Mouse (Mus musculus) monocyte, adult 5-6 weeks (primary cell): ENCODE measurements around the gene Rbm15b. TPM values are rescaled to one million over a fixed set of nuclear protein-coding genes. Genes with fewer than 3 reads are reported as not detected.

ENCODE experiments used
- ATAC-seq: fragments of 153-309, 156-312 bp; replicated peaks from 2 replicates; pipeline ENCODE4 v1.8.0; 2017; ENCODE audit warnings: mild to moderate bottlenecking; ENCODE audit not compliant: low TSS enrichment, insufficient number of reproducible peaks, severe bottlenecking, poor library complexity, low FRiP score
- total RNA-seq: library from RNA; stranded (forward); fragments of 200-1000, 200-491, 200-594 nt; gene quantifications from 3 replicates; pipeline ENCODE4 v1.2.3, GENCODE M21; 2017

The Rbm15b gene
- total RNA-seq, 1 experiment from 2014 or later: 20.9 TPM

GRCm38 (mm10) chr9:106885901-106886731 lies 1.1 kb downstream of the Rbm15b start:
- ATAC-seq: no peak

- no peak for ATAC-seq
Observed at GRCm38 (mm10) chr9:106884996-106885900, 2.0 kb downstream of the Rbm15b start.

GRCm38 (mm10) chr9:106884306-106884705 lies 2.9 kb downstream of the Rbm15b start:
- no peak for ATAC-seq

- ATAC-seq: no peak
Observed at GRCm38 (mm10) chr9:106883085-106883484, 4.1 kb downstream of the Rbm15b start.

GRCm38 (mm10) chr9:106882176-106882575 lies 5.1 kb downstream of the Rbm15b start:
- ATAC-seq: no peak

GRCm38 (mm10) chr9:106881071-106881755 lies 6.0 kb downstream of the Rbm15b start:
- ATAC-seq: no peak

GRCm38 (mm10) chr9:106879471-106879870 lies 7.8 kb downstream of the Rbm15b start:
- ATAC-seq: no peak

GRCm38 (mm10) chr9:106876666-106877065 lies 10.6 kb downstream of the Rbm15b start:
- ATAC-seq: no peak

- no peak for ATAC-seq
Observed at GRCm38 (mm10) chr9:106874216-106874615, 13.0 kb downstream of the Rbm15b start.

GRCm38 (mm10) chr9:106858036-106858435 lies 29.2 kb downstream of the Rbm15b start:
- ATAC-seq: no peak

GRCm38 (mm10) chr9:106856664-106857063 lies 30.6 kb downstream of the Rbm15b start:
- ATAC-seq: no peak

GRCm38 (mm10) chr9:106842800-106843199 lies 44.4 kb downstream of the Rbm15b start:
- ATAC-seq: no peak

- no peak for ATAC-seq
Observed at GRCm38 (mm10) chr9:106840569-106840968, 46.7 kb downstream of the Rbm15b start.

Other genes starting within 250 kb of the Rbm15b start
- gene Grm2, start 231.3 kb downstream of the Rbm15b start, total RNA-seq: not detected in 3 replicates
- 17.0 to 22.9 TPM (median 19.3 TPM) in 3 replicates for gene Tex264, start 201.5 kb downstream of the Rbm15b start, total RNA-seq
- gene Rad54l2, start 98.2 kb downstream of the Rbm15b start, total RNA-seq: 10.3 to 29.7 TPM (median 14.5 TPM) in 3 replicates
- 15.9 to 35.2 TPM (median 25.1 TPM) in 3 replicates for gene Dcaf1, start 65.6 kb downstream of the Rbm15b start, total RNA-seq
- 86.3 to 113 TPM (median 87.6 TPM) in 3 replicates for gene Manf, start 4.6 kb upstream of the Rbm15b start, total RNA-seq